ENCODE assay signal across 10 mouse cellular contexts in genomic region chr6:93395296-93395695, GRCm38 (mm10).
A peak's percentile ranks its signal among the peaks of the same experiment; 100 is the strongest.
DNase-seq lines count a peak whose midpoint lies in the region; ATAC-seq and TF ChIP-seq lines count a peak whose summit lies in the region.
"Had no signal": no experiment of that assay in that cellular context is flagged by ENCODE, and none has a peak within 500 bp of the region (broad histone marks: within the 10 kb centered on the region; RNA-seq: fewer than 3 reads in every experiment).

No protein-coding gene starts in this region.

- H3K27me3 ChIP-seq in hindbrain, postnatal 0 days (ENCODE audit: insufficient read depth, low read length): no peaks in the 10 kb centered on the region
- H3K27me3 ChIP-seq in hindbrain, embryonic 10.5 days (ENCODE audit: insufficient read depth, poor library complexity, severe bottlenecking): no peaks in the 10 kb centered on the region

- H3K4me2 ChIP-seq in hindbrain, postnatal 0 days (ENCODE audit: low read depth, low read length): no peak overlapping the region

- 0 out of 2 replicates have a peak, but pooled peaks cover 6% of the 10 kb centered on the region for H3K4me1 ChIP-seq in hindbrain, postnatal 0 days (ENCODE audit: insufficient read depth, low read length)
- H3K4me1 ChIP-seq in hindbrain, embryonic 10.5 days (replicated peaks): no peaks in the 10 kb centered on the region

- ATAC-seq in hindbrain, postnatal 0 days: no peak

- no peaks in the 10 kb centered on the region for H3K36me3 ChIP-seq in hindbrain, postnatal 0 days (ENCODE audit: insufficient read depth, low read length)
- no peaks in the 10 kb centered on the region for H3K36me3 ChIP-seq in hindbrain, embryonic 10.5 days
- H3K36me3 ChIP-seq: G1E had no signal

- H3K27ac ChIP-seq in hindbrain, postnatal 0 days: no peak overlapping the region
- H3K27ac ChIP-seq in hindbrain, embryonic 10.5 days: no peak overlapping the region
- H3K27ac ChIP-seq: liver, embryonic 14.5 days had no signal

- no peaks in the 10 kb centered on the region for H3K9me3 ChIP-seq in hindbrain, postnatal 0 days (ENCODE audit: low read length)
- H3K9me3 ChIP-seq in hindbrain, embryonic 10.5 days: no peaks in the 10 kb centered on the region
- H3K9me3 ChIP-seq: G1E had no signal

- TF ChIP-seq CTCF in hindbrain, postnatal 0 days (IDR thresholded peaks at IDR 0.05; ENCODE audit: low read depth): no peak
- TF ChIP-seq CTCF in brain, embryonic 14.5 days (IDR thresholded peaks at IDR 0.05; ENCODE audit: borderline replicate concordance, extremely low read depth, insufficient read depth, insufficient read length): no peak

- no peak for TF ChIP-seq POLR2A in brain, embryonic 14.5 days (IDR thresholded peaks at IDR 0.05; ENCODE audit: borderline replicate concordance, extremely low read depth, insufficient read depth, insufficient read length, poor library complexity, severe bottlenecking)

- peak; percentile 42 for DNase-seq in hindbrain, postnatal 0 days (ENCODE audit: low spot score)
- no peak for DNase-seq in hindbrain, embryonic 10.5 days (ENCODE audit: low spot score)
- DNase-seq in brain, embryonic 14.5 days (ENCODE audit: low read depth): peak; percentile 95
- DNase-seq in frontal cortex, postnatal 10 days (ENCODE audit: low spot score in 2 of 2): peak; percentile 15 to 22
- DNase-seq in layer of hippocampus, postnatal 36 days: peak; percentile 38 to 41
- DNase-seq in spleen, postnatal 4 days (ENCODE audit: low spot score in 2 of 2): no peak
- DNase-seq in natural killer cell, adult 2 months (ENCODE audit: low spot score in 2 of 2): no peak
- no peak for DNase-seq in cerebellum, adult 11-12 months

- H3K9ac ChIP-seq in hindbrain, postnatal 0 days (replicated peaks; ENCODE audit: low read length): no peak overlapping the region
- H3K9ac ChIP-seq: liver, embryonic 14.5 days had no signal

- H3K4me3 ChIP-seq in hindbrain, postnatal 0 days (ENCODE audit: low read length): no peak overlapping the region
- H3K4me3 ChIP-seq in hindbrain, embryonic 10.5 days: no peak overlapping the region

- 21% methylated on average over 6 of the region's 6 CpGs for WGBS in hindbrain, postnatal 0 days
- 86% methylated on average over 6 of the region's 6 CpGs for WGBS in hindbrain, embryonic 10.5 days

Comparison
In these comparisons a context has a peak if more than half of its experiments do, and no peak if none do; other contexts are left out.
1. DNase-seq: peak in hindbrain, postnatal 0 days (single experiment), brain, embryonic 14.5 days (single experiment), frontal cortex, postnatal 10 days (2 of 2) and layer of hippocampus, postnatal 36 days (2 of 2); none in hindbrain, embryonic 10.5 days (single experiment), spleen, postnatal 4 days (0 of 2), natural killer cell, adult 2 months (0 of 2) and cerebellum, adult 11-12 months (single experiment).